9 mouse cellular contexts compared by ENCODE assay signal in genomic region chr17:70834430-70834965, GRCm38 (mm10). TPM values are rescaled to one million over a fixed set of nuclear protein-coding genes. Genes with fewer than 3 reads are reported as not detected.
DNase-seq lines count a peak whose midpoint lies in the region; ATAC-seq and TF ChIP-seq lines count a peak whose summit lies in the region.
"Had no signal": no experiment of that assay in that cellular context is flagged by ENCODE, and none has a peak within 500 bp of the region (broad histone marks: within the 10 kb centered on the region; RNA-seq: fewer than 3 reads in every experiment).

No protein-coding gene starts in this region.

- H3K27ac ChIP-seq in neural tube, embryonic 11.5 days (ENCODE audit: low read depth, low read length) = no peak overlapping the region
- 0 out of 2 replicates have a peak overlapping the region, but pooled peaks have one; percentile 41 for H3K27ac ChIP-seq in embryonic fibroblast, embryonic 13.5 days (ENCODE audit: insufficient read depth, low read length)
- peak overlapping the region; percentile 18; the same call in 1 of the 2 replicates for H3K27ac ChIP-seq in hindbrain, embryonic 13.5 days
- H3K27ac ChIP-seq in limb, embryonic 15.5 days = no peak overlapping the region
- H3K27ac ChIP-seq in midbrain, postnatal 0 days (ENCODE audit: low read depth, low read length) = no peak overlapping the region

- peak overlapping the region; percentile 27 for H3K4me3 ChIP-seq in neural tube, embryonic 11.5 days (ENCODE audit: low read depth, low read length)
- peak overlapping the region; percentile 19; the same call in 1 of the 2 replicates for H3K4me3 ChIP-seq in embryonic fibroblast, embryonic 13.5 days (ENCODE audit: insufficient read depth, low read length)
- H3K4me3 ChIP-seq in hindbrain, embryonic 13.5 days = peak overlapping the region; percentile 50
- peak overlapping the region; percentile 36 for H3K4me3 ChIP-seq in limb, embryonic 15.5 days
- H3K4me3 ChIP-seq in midbrain, postnatal 0 days (ENCODE audit: low read depth, low read length) = peak overlapping the region; percentile 43

- TF ChIP-seq CTCF in embryonic fibroblast, embryonic 13.5 days (IDR thresholded peaks at IDR 0.05; ENCODE audit: borderline replicate concordance, insufficient read depth, low read length) = no peak
- TF ChIP-seq CTCF in midbrain, postnatal 0 days (IDR thresholded peaks at IDR 0.05) = no peak

- intact Hi-C loops in gastrocnemius, postnatal 14 days (cut with DNase I; ENCODE audit: low total_unique reads) = no loop called here

- peak overlapping the region; percentile 58 for H3K4me2 ChIP-seq in neural tube, embryonic 11.5 days (ENCODE audit: low read depth)
- H3K4me2 ChIP-seq in hindbrain, embryonic 13.5 days = peak overlapping the region; percentile 89
- peak overlapping the region; percentile 67 for H3K4me2 ChIP-seq in limb, embryonic 15.5 days
- peak overlapping the region; percentile 90 for H3K4me2 ChIP-seq in midbrain, postnatal 0 days (ENCODE audit: low read depth, low read length, poor library complexity, severe bottlenecking)

- no peak for TF ChIP-seq POLR2A in embryonic fibroblast, embryonic 13.5 days (IDR thresholded peaks at IDR 0.05; ENCODE audit: low read depth, low read length)

- no peaks in the 10 kb centered on the region for H3K9me3 ChIP-seq in neural tube, embryonic 11.5 days (ENCODE audit: control insufficient read depth, low read length)
- no peaks in the 10 kb centered on the region for H3K9me3 ChIP-seq in hindbrain, embryonic 13.5 days
- H3K9me3 ChIP-seq in limb, embryonic 15.5 days = no peaks in the 10 kb centered on the region
- H3K9me3 ChIP-seq in midbrain, postnatal 0 days (ENCODE audit: low read length) = no peaks in the 10 kb centered on the region

- peak; percentile 21; the same call in 1 of the 2 replicates for ATAC-seq in neural tube, embryonic 11.5 days (ENCODE audit: insufficient read depth, low FRiP score, low TSS enrichment)
- peak; percentile 52 for ATAC-seq in hindbrain, embryonic 13.5 days (ENCODE audit: low FRiP score)
- ATAC-seq in limb, embryonic 15.5 days (ENCODE audit: insufficient number of reproducible peaks, low FRiP score, low TSS enrichment, low read depth) = no peak
- 0 out of 2 replicates have a peak, but pooled peaks have one; percentile 38 for ATAC-seq in midbrain, postnatal 0 days (ENCODE audit: low FRiP score)
- ATAC-seq: Patski had no signal

- H3K27me3 ChIP-seq in neural tube, embryonic 11.5 days (ENCODE audit: control insufficient read depth, insufficient read depth, low read length) = no peaks in the 10 kb centered on the region
- no peaks in the 10 kb centered on the region for H3K27me3 ChIP-seq in hindbrain, embryonic 13.5 days
- H3K27me3 ChIP-seq in limb, embryonic 15.5 days = 0 out of 2 replicates have a peak, but pooled peaks cover 3% of the 10 kb centered on the region
- H3K27me3 ChIP-seq in midbrain, postnatal 0 days (ENCODE audit: insufficient read depth, low read length) = 0 out of 2 replicates have a peak, but pooled peaks cover 7% of the 10 kb centered on the region
- H3K27me3 ChIP-seq: Patski had no signal

- peak; percentile 32 for DNase-seq in neural tube, embryonic 11.5 days (ENCODE audit: low spot score)
- no peak for DNase-seq in neural tube, embryonic 10.5 days (ENCODE audit: extremely low spot score, low spot score)
- DNase-seq in midbrain, postnatal 0 days (ENCODE audit: low spot score) = no peak
- no peak for DNase-seq in gastrocnemius, postnatal 14 days
- DNase-seq in layer of hippocampus, adult 11-12 months (ENCODE audit: low spot score) = no peak

- 0 out of 2 replicates have a peak, but pooled peaks cover 2% of the 10 kb centered on the region for H3K4me1 ChIP-seq in neural tube, embryonic 11.5 days (ENCODE audit: control insufficient read depth, insufficient read depth, low read length)
- peaks cover 19% of the 10 kb centered on the region for H3K4me1 ChIP-seq in embryonic fibroblast, embryonic 13.5 days (ENCODE audit: control insufficient read depth, insufficient read depth, low read length)
- H3K4me1 ChIP-seq in hindbrain, embryonic 13.5 days (replicated peaks) = peaks cover 10% of the 10 kb centered on the region
- H3K4me1 ChIP-seq in limb, embryonic 15.5 days = peaks cover 14% of the 10 kb centered on the region
- H3K4me1 ChIP-seq in midbrain, postnatal 0 days (ENCODE audit: insufficient read depth, low read length) = peaks cover 3% of the 10 kb centered on the region; the same call in 1 of the 2 replicates

- no peaks in the 10 kb centered on the region for H3K36me3 ChIP-seq in neural tube, embryonic 11.5 days (ENCODE audit: control insufficient read depth, insufficient read depth, low read length)
- no peaks in the 10 kb centered on the region for H3K36me3 ChIP-seq in hindbrain, embryonic 13.5 days
- H3K36me3 ChIP-seq in limb, embryonic 15.5 days = 0 out of 2 replicates have a peak, but pooled peaks cover 3% of the 10 kb centered on the region
- H3K36me3 ChIP-seq in midbrain, postnatal 0 days (ENCODE audit: insufficient read depth, low read length) = no peaks in the 10 kb centered on the region

- H3K9ac ChIP-seq in neural tube, embryonic 11.5 days (ENCODE audit: low read length) = peak overlapping the region; percentile 33; the same call in 1 of the 2 replicates
- H3K9ac ChIP-seq in hindbrain, embryonic 13.5 days = peak overlapping the region; percentile 75
- no peak overlapping the region for H3K9ac ChIP-seq in limb, embryonic 15.5 days
- peak overlapping the region; percentile 51 for H3K9ac ChIP-seq in midbrain, postnatal 0 days (replicated peaks; ENCODE audit: low read length, poor library complexity, severe bottlenecking)

- 1% methylated on average over 29 of the region's 29 CpGs for WGBS in neural tube, embryonic 11.5 days
- 1% methylated on average over 29 of the region's 29 CpGs for WGBS in hindbrain, embryonic 13.5 days
- 1% methylated on average over 29 of the region's 29 CpGs for WGBS in limb, embryonic 15.5 days
- under 1% methylated on average over 29 of the region's 29 CpGs for WGBS in midbrain, postnatal 0 days

RNA-seq across cellular contexts. Expression of gene Tgif1, which starts 18.8 kb away (rescaled TPM):
- polyA plus RNA-seq in neural tube, embryonic 11.5 days (2014; fragmentation: Nextera tagmentation; extraction: Ambion mirVana) = 63.8 and 66.2 TPM in 2 replicates
- polyA plus RNA-seq in embryonic fibroblast, embryonic 13.5 days (2011; ENCODE audit: insufficient read length, low read depth, missing spikeins) = 95.7 and 100 TPM in 2 replicates
- 26.4 TPM in 2 replicates for polyA plus RNA-seq in hindbrain, embryonic 13.5 days (2015; fragmentation: Nextera tagmentation; extraction: Ambion mirVana)
- polyA plus RNA-seq in limb, embryonic 15.5 days (2015; fragmentation: Nextera tagmentation; extraction: Ambion mirVana) = 60.4 and 64.6 TPM in 2 replicates
- 5.6 and 5.8 TPM in 2 replicates for total RNA-seq in midbrain, postnatal 0 days (2014; rRNA removed)
- 3.8 and 4.2 TPM in 2 replicates for polyA plus RNA-seq in midbrain, postnatal 0 days (2015; fragmentation: Nextera tagmentation; extraction: Ambion mirVana)
- 1 to 10 TPM; 7.2 to 7.3 TPM for total RNA-seq in gastrocnemius, postnatal 14 days (2021)

Comparison
In these comparisons a context has a peak if more than half of its experiments do, and no peak if none do; other contexts are left out.
1. H3K27ac ChIP-seq: peak in embryonic fibroblast, embryonic 13.5 days (single experiment) and hindbrain, embryonic 13.5 days (single experiment); none in neural tube, embryonic 11.5 days (single experiment), limb, embryonic 15.5 days (single experiment) and midbrain, postnatal 0 days (single experiment).
2. Peak in every context shown above with its lines, with median percentiles within 50 percentile points of each other: H3K4me2 ChIP-seq and H3K4me3 ChIP-seq.